Mouse (Mus musculus) intestine, postnatal 0 days (tissue): Measurements from ENCODE around the gene Ear10. TPM values are rescaled to one million over a fixed set of nuclear protein-coding genes. Genes with fewer than 3 reads are reported as not detected.
"Not testable (repeated sequence)": the region's sequence is repeated elsewhere in the genome, so short reads cannot be mapped to it uniquely, and the experiment has no call there.

Experiments
- ATAC-seq: fragments of 200-750 bp; cut with Nextera tagmentation; 2 replicates; pipeline ENCODE4 v1.8.0; 2017; ENCODE audit warnings: mild to moderate bottlenecking, moderate TSS enrichment, moderate library complexity
- H3K27ac ChIP-seq: fragments of 300-500 bp; sonication (generic); 2 replicates; pipeline ENCODE4 v1.5.1; 2014; ENCODE audit warnings: mild to moderate bottlenecking, low read depth, low read length, moderate library complexity
- H3K27me3 ChIP-seq: fragments of 300-500 bp; sonication (generic); replicated peaks from 2 replicates; pipeline ENCODE4 v1.6.1; 2014; ENCODE audit warnings: low read length, mixed read lengths; ENCODE audit not compliant: control insufficient read depth, insufficient read depth
- H3K36me3 ChIP-seq: fragments of 300-500 bp; sonication (generic); 2 replicates; pipeline ENCODE4 v1.6.1; 2014; ENCODE audit warnings: mild to moderate bottlenecking, moderate library complexity; ENCODE audit not compliant: control insufficient read depth, insufficient read depth
- H3K4me1 ChIP-seq: fragments of 300-500 bp; sonication (generic); replicated peaks from 2 replicates; pipeline ENCODE4 v1.6.1; 2014; ENCODE audit warnings: antibody characterized with exemption, low read length, mixed read lengths; ENCODE audit not compliant: control insufficient read depth, insufficient read depth
- H3K4me2 ChIP-seq: fragments of 300-500 bp; sonication (generic); replicated peaks from 2 replicates; pipeline ENCODE4 v1.6.1; 2014; ENCODE audit warnings: low read depth, mild to moderate bottlenecking, moderate library complexity
- H3K4me3 ChIP-seq: fragments of 300-500 bp; sonication (generic); 2 replicates; pipeline ENCODE4 v1.5.1; 2014; ENCODE audit warnings: low read depth, low read length
- H3K9ac ChIP-seq: fragments of 300-500 bp; sonication (generic); 2 replicates; pipeline ENCODE4 v1.6.1; 2014; ENCODE audit warnings: mild to moderate bottlenecking, low read depth, low read length
- H3K9me3 ChIP-seq: fragments of 300-500 bp; sonication (generic); 2 replicates; pipeline ENCODE4 v1.6.1; 2016; ENCODE audit warnings: mixed run types; ENCODE audit not compliant: control insufficient read depth
- WGBS: fragments of 180-500 bp; shearing (Covaris S2); extraction: QIAGEN DNeasy Blood & Tissue Kit; methylation state at CpG from one replicate; pipeline ENCODE4 v1.1.7; 2014; 5-methylcytosine and 5-hydroxymethylcytosine counted together
- polyA plus RNA-seq: library from polyadenylated mRNA; unstranded; fragments of >200 nt; fragmentation: Nextera tagmentation; extraction: Ambion mirVana; gene quantifications from 2 replicates; pipeline ENCODE4 v1.2.1, GENCODE M21; 2015

Gene Ear10
- polyA plus RNA-seq, 1 experiment from 2014 or later = not detected

DNA sequence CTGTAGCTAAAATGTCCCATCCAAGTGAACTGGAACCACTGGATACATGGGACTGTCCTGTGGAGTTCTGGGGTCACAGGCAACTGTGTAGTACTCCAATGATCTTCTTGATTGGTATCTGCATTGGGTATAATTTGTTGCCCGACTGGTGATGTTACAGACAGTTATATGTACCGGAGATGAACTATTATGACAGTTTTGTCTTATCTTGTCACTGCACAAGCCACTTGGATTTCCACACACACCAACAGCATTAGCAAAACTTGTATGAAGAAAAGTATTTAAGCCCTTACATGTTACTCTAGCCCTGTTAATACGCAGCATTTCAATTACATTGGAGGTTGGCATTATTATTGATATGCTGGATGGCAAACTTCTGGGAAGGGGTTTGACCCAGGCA is 48.5 kb downstream of the Ear10 start:
- H3K4me2 ChIP-seq, H3K4me3 ChIP-seq, H3K4me1 ChIP-seq, H3K9ac ChIP-seq, H3K9me3 ChIP-seq, H3K27ac ChIP-seq, H3K36me3 ChIP-seq, H3K27me3 ChIP-seq, ATAC-seq: not testable (repeated sequence)
- WGBS = 78% methylated on average over 3 of the region's 3 CpGs

Other genes starting within 250 kb of the Ear10 start
- gene Gm8165, start 246.4 kb downstream of the Ear10 start, polyA plus RNA-seq = not detected in 2 replicates
- 0.31 and 0.73 TPM in 2 replicates for gene Gm7324, start 225.7 kb downstream of the Ear10 start, polyA plus RNA-seq
- not detected in 2 replicates for gene Gm16506, start 196.1 kb downstream of the Ear10 start, polyA plus RNA-seq
- not detected in 2 replicates for gene Gm6526, start 175.7 kb downstream of the Ear10 start, polyA plus RNA-seq
- gene Gm8180, start 138.8 kb downstream of the Ear10 start, polyA plus RNA-seq = not detected in 2 replicates
- gene Ear1, start 48.0 kb downstream of the Ear10 start, polyA plus RNA-seq = not detected in 2 replicates
- 2.6 and 3.5 TPM in 2 replicates for gene Gm8113, start 1.8 kb upstream of the Ear10 start, polyA plus RNA-seq
- not detected in 2 replicates for gene Ang5, start 33.5 kb upstream of the Ear10 start, polyA plus RNA-seq
- not detected in 2 replicates for gene Ang6, start 78.7 kb upstream of the Ear10 start, polyA plus RNA-seq
- gene Ear2, start 179.1 kb upstream of the Ear10 start, polyA plus RNA-seq = 0.22 TPM in 2 replicates
- not detected in 2 replicates for gene Gm3327, start 200.3 kb upstream of the Ear10 start, polyA plus RNA-seq